Mouse (Mus musculus) heart, embryonic 11.5 days (tissue): ENCODE data around the gene Elobl. TPM values are rescaled to one million over a fixed set of nuclear protein-coding genes. Genes with fewer than 3 reads are reported as not detected.
A peak's percentile ranks its signal among the peaks of the same experiment; 100 is the strongest.

Source experiments
- ATAC-seq: fragments of 200-750 bp; cut with Nextera tagmentation; replicated peaks from 2 replicates; pipeline ENCODE4 v1.8.0; 2017; ENCODE audit warnings: moderate library complexity; ENCODE audit not compliant: insufficient number of reproducible peaks, low FRiP score, low TSS enrichment
- H3K27ac ChIP-seq: fragments of 300-500 bp; sonication (generic); 2 replicates; pipeline ENCODE4 v1.5.1; 2014; ENCODE audit warnings: mild to moderate bottlenecking, low read depth, low read length
- H3K27me3 ChIP-seq: fragments of 300-500 bp; sonication (generic); 2 replicates; pipeline ENCODE4 v1.6.1; 2014; ENCODE audit warnings: mild to moderate bottlenecking, low read length, mixed read lengths; ENCODE audit not compliant: control insufficient read depth, insufficient read depth
- H3K36me3 ChIP-seq: fragments of 300-500 bp; sonication (generic); 2 replicates; pipeline ENCODE4 v1.6.1; 2014; ENCODE audit warnings: mild to moderate bottlenecking, low read length, moderate library complexity, mixed read lengths; ENCODE audit not compliant: control insufficient read depth, insufficient read depth
- H3K4me1 ChIP-seq: fragments of 300-500 bp; sonication (generic); 2 replicates; pipeline ENCODE4 v1.6.1; 2014; ENCODE audit warnings: low read length; ENCODE audit not compliant: control insufficient read depth, insufficient read depth
- H3K4me2 ChIP-seq: fragments of 300-500 bp; sonication (generic); 2 replicates; pipeline ENCODE4 v1.6.1; 2014; ENCODE audit warnings: mild to moderate bottlenecking, moderate library complexity
- H3K4me3 ChIP-seq: fragments of 300-500 bp; sonication (generic); 2 replicates; pipeline ENCODE4 v1.5.1; 2014; ENCODE audit warnings: low read depth, low read length
- H3K9ac ChIP-seq: fragments of 300-500 bp; sonication (generic); 2 replicates; pipeline ENCODE4 v1.6.1; 2014; ENCODE audit warnings: mild to moderate bottlenecking, low read depth, low read length, moderate library complexity
- H3K9me3 ChIP-seq: fragments of 300-500 bp; sonication (generic); replicated peaks from 2 replicates; pipeline ENCODE4 v1.6.1; 2016; ENCODE audit warnings: low read length; ENCODE audit not compliant: control insufficient read depth
- WGBS: fragments of 180-500 bp; shearing (Covaris S2); extraction: QIAGEN DNeasy Blood & Tissue Kit; methylation state at CpG from one replicate; pipeline ENCODE4 v1.1.7; 2014; ENCODE audit not compliant: insufficient replicate concordance; 5-methylcytosine and 5-hydroxymethylcytosine counted together
- polyA plus RNA-seq: library from polyadenylated mRNA; unstranded; fragments of >200 nt; fragmentation: Nextera tagmentation; extraction: Ambion mirVana; gene quantifications from 2 replicates; pipeline ENCODE4 v1.2.1, GENCODE M21; 2014

Gene Elobl
- polyA plus RNA-seq, 1 experiment from 2014 or later, result not detected

GRCm38 (mm10) chr11:88977188-88977587 lies 10.5 kb upstream of the Elobl start:
- Histone ChIP-seq H3K4me1 (peaks cover 5% of the 10 kb centered on the region; the same call in 1 of the 2 replicates), H3K36me3 (no peaks in the 10 kb centered on the region), H3K27me3 (no peaks in the 10 kb centered on the region), H3K4me3 (no peak overlapping the region), H3K9me3 (no peaks in the 10 kb centered on the region), H3K4me2 (no peak overlapping the region), H3K27ac (no peak overlapping the region), H3K9ac (no peak overlapping the region)
- 87% methylated on average over 5 of the region's 5 CpGs for WGBS
- ATAC-seq, result no peak

- WGBS, result 84% methylated on average over 2 of the region's 2 CpGs
- no peaks in the 10 kb centered on the region for H3K27me3 ChIP-seq
- H3K36me3 ChIP-seq, result no peaks in the 10 kb centered on the region
- H3K9me3 ChIP-seq, result no peaks in the 10 kb centered on the region
- no peak overlapping the region for H3K4me3 ChIP-seq
- H3K9ac ChIP-seq, result no peak overlapping the region
- H3K4me1 ChIP-seq, result peaks cover 5% of the 10 kb centered on the region; the same call in 1 of the 2 replicates
- no peak overlapping the region for H3K4me2 ChIP-seq
- no peak for ATAC-seq
- H3K27ac ChIP-seq, result no peak overlapping the region
Measured at GRCm38 (mm10) chr11:88976320-88976719, 9.6 kb upstream of the Elobl start.

- WGBS, result 1% methylated on average over 62 of the region's 62 CpGs
- Histone ChIP-seq H3K9ac (peak overlapping the region; percentile 84), H3K4me1 (peaks cover 5% of the 10 kb centered on the region; the same call in 1 of the 2 replicates), H3K9me3 (no peaks in the 10 kb centered on the region), H3K27me3 (no peaks in the 10 kb centered on the region), H3K36me3 (no peaks in the 10 kb centered on the region), H3K4me2 (peak overlapping the region; percentile 81), H3K27ac (peak overlapping the region; percentile 62), H3K4me3 (peak overlapping the region; percentile 75)
- peak; percentile 44; the same call in 1 of the 2 replicates for ATAC-seq
Measured at GRCm38 (mm10) chr11:88973776-88974701, 7.3 kb upstream of the Elobl start.

- no peaks in the 10 kb centered on the region for H3K9me3 ChIP-seq
- no peak within 1 kb of the TSS for H3K4me3 ChIP-seq
- no peaks in the 10 kb centered on the region for H3K27me3 ChIP-seq
- no peak; the same call in 1 of the 2 replicates for ATAC-seq
- H3K27ac ChIP-seq, result no peak within 1 kb of the TSS
- peaks cover 5% of the 10 kb centered on the region; the same call in 1 of the 2 replicates for H3K4me1 ChIP-seq
- no peak within 1 kb of the TSS for H3K9ac ChIP-seq
- no peaks in the 10 kb centered on the region for H3K36me3 ChIP-seq
- no peak within 1 kb of the TSS for H3K4me2 ChIP-seq
- WGBS, result 28% methylated on average over 2 of the region's 2 CpGs
Measured at GRCm38 (mm10) chr11:88970202-88970732, 3.5 kb upstream of the Elobl start, which contains the start of gene Coil. Gene Coil, plus strand, starts transcription at chr11:88970252.

- H3K9ac ChIP-seq, result no peak overlapping the region
- H3K9me3 ChIP-seq, result no peaks in the 10 kb centered on the region
- no peak for ATAC-seq
- H3K27ac ChIP-seq, result no peak overlapping the region
- 70% methylated on average over 3 of the region's 3 CpGs for WGBS
- H3K4me2 ChIP-seq, result no peak overlapping the region
- H3K4me1 ChIP-seq, result no peaks in the 10 kb centered on the region
- no peaks in the 10 kb centered on the region for H3K36me3 ChIP-seq
- H3K27me3 ChIP-seq, result no peaks in the 10 kb centered on the region
- no peak overlapping the region for H3K4me3 ChIP-seq
Measured at GRCm38 (mm10) chr11:88958851-88959250, 7.9 kb downstream of the Elobl start.

- Histone ChIP-seq H3K4me3 (peak within 1 kb of the TSS; percentile 50), H3K9ac (peak within 1 kb of the TSS; percentile 52; the same call in 1 of the 2 replicates), H3K27me3 (no peaks in the 10 kb centered on the region), H3K9me3 (no peaks in the 10 kb centered on the region), H3K27ac (no peak within 1 kb of the TSS), H3K36me3 (no peaks in the 10 kb centered on the region), H3K4me2 (peak within 1 kb of the TSS; percentile 63), H3K4me1 (no peaks in the 10 kb centered on the region)
- ATAC-seq, result peak; percentile 93
- WGBS, result 5% methylated on average over 34 of the region's 34 CpGs
Measured at GRCm38 (mm10) chr11:88955217-88955969, 11.3 kb downstream of the Elobl start, which contains the start of gene Scpep1. Gene Scpep1, minus strand, starts transcription at chr11:88955465.

GRCm38 (mm10) chr11:88954803-88955202 lies 11.9 kb downstream of the Elobl start:
- ATAC-seq, result no peak
- Histone ChIP-seq H3K4me2 (peak overlapping the region; percentile 63), H3K4me1 (no peaks in the 10 kb centered on the region), H3K9ac (peak overlapping the region; percentile 52; the same call in 1 of the 2 replicates), H3K36me3 (no peaks in the 10 kb centered on the region), H3K27ac (no peak overlapping the region), H3K27me3 (no peaks in the 10 kb centered on the region), H3K4me3 (peak overlapping the region; percentile 50), H3K9me3 (no peaks in the 10 kb centered on the region)
- WGBS, result 0% methylated on average over 4 of the region's 4 CpGs

GRCm38 (mm10) chr11:88953582-88953981 lies 13.1 kb downstream of the Elobl start:
- H3K4me1 ChIP-seq, result no peaks in the 10 kb centered on the region
- no peak for ATAC-seq
- H3K27me3 ChIP-seq, result no peaks in the 10 kb centered on the region
- no peak overlapping the region for H3K9ac ChIP-seq
- no peak overlapping the region for H3K4me2 ChIP-seq
- no peaks in the 10 kb centered on the region for H3K9me3 ChIP-seq
- no peak overlapping the region for H3K27ac ChIP-seq
- H3K36me3 ChIP-seq, result peaks cover 2% of the 10 kb centered on the region; the same call in 1 of the 2 replicates
- 82% methylated on average over 3 of the region's 3 CpGs for WGBS
- no peak overlapping the region for H3K4me3 ChIP-seq
